Mouse (Mus musculus) lung, adult 2 months (tissue): ENCODE data around the gene Per2.
A peak's percentile ranks its signal among the peaks of the same experiment; 100 is the strongest.

Source experiments
- CTCF ChIP-seq: fragments of 200-500 bp; IDR thresholded peaks from 2 replicates; pipeline ENCODE4 v1.5.1; 2011; ENCODE audit warnings: mild to moderate bottlenecking, low read length, control low read depth; ENCODE audit not compliant: insufficient read depth
- POLR2A ChIP-seq: fragments of 200-500 bp; IDR thresholded peaks from 2 replicates; pipeline ENCODE4 v1.6.1; 2011; ENCODE audit warnings: low read depth, mild to moderate bottlenecking, control low read depth, low read length, borderline replicate concordance; ENCODE audit errors: extremely low read depth

DNA sequence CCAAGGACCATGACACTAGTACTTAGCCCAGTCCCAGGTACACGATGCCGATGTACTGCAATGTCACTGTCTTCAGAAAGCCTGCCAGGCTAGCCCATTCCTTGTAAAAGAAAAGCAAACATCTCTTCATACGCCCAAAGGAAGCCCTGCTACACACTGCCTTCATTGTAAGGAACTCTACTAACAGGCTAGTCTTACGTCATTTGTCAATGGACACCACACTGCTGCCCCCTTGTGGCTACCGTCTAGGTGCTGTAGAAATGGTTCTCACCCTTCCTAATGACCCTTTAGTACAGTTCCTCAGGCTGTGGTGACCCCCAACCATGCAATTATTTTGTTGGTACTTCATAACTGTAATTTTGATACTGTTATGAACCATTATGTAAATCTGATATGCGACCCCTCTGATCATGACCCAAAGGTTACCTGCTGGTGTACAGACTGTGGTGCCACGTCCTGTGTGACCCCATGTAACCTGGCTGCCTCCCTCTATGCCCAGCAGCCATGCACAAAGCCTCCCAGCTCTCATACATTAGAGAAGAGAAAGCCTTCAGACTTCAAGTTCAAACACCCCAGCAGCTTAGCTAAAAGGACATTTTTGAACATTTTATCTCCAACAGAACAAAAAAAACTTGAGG lies 78.6 kb downstream of the Per2 start:
- TF ChIP-seq CTCF (peak; percentile 68), POLR2A (no peak)
